Mouse (Mus musculus) myocyte (in vitro differentiated cells): ENCODE data around the gene Thumpd3. TPM values are rescaled to one million over a fixed set of nuclear protein-coding genes. Genes with fewer than 3 reads are reported as not detected.
A peak's percentile ranks its signal among the peaks of the same experiment; 100 is the strongest.

Experiments used
- H3K27me3 ChIP-seq: one replicate; pipeline ENCODE4 v1.6.1; 2011; ENCODE audit not compliant: control insufficient read depth, insufficient read depth, insufficient read length
- H3K36me3 ChIP-seq: one replicate; pipeline ENCODE4 v1.6.1; 2011; ENCODE audit not compliant: control insufficient read depth, insufficient read depth
- H3K4me2 ChIP-seq: one replicate; pipeline ENCODE4 v1.6.1; 2011; ENCODE audit warnings: low read depth, control low read depth
- H3K4me3 ChIP-seq: one replicate; pipeline ENCODE4 v1.5.1; 2011; ENCODE audit warnings: mild to moderate bottlenecking, control low read depth, moderate library complexity
- H3K79me2 ChIP-seq: one replicate; pipeline ENCODE4 v1.6.1; 2011; ENCODE audit not compliant: control insufficient read depth, insufficient read depth
- H3ac ChIP-seq: one replicate; pipeline ENCODE4 v1.6.1; 2011; ENCODE audit not compliant: control insufficient read depth, insufficient read length
- CEBPB ChIP-seq: IDR thresholded peaks from 2 replicates; pipeline ENCODE4 v1.6.1; 2011; ENCODE audit warnings: mild to moderate bottlenecking, moderate library complexity; ENCODE audit not compliant: poor library complexity, insufficient read depth, severe bottlenecking
- E2F4 ChIP-seq: IDR thresholded peaks from one replicate; pipeline ENCODE4 v1.6.1; 2011; ENCODE audit warnings: mild to moderate bottlenecking, control low read depth, moderate library complexity; ENCODE audit not compliant: insufficient read depth
- MAX ChIP-seq: IDR thresholded peaks from one replicate; pipeline ENCODE4 v1.6.1; 2011; ENCODE audit warnings: low read depth, mild to moderate bottlenecking, control low read depth
- MYOD1 ChIP-seq, 3 experiments: IDR thresholded peaks; one replicate each; pipeline ENCODE4 v1.6.1; 2011; ENCODE audit warnings: control low read depth in 2 of 3, low read depth in 2 of 3, mild to moderate bottlenecking in 2 of 3, moderate library complexity in 1 of 3; ENCODE audit not compliant: insufficient read length in 2 of 3, control insufficient read depth in 1 of 3
- MYOG ChIP-seq, 3 experiments: IDR thresholded peaks; one replicate each; pipeline ENCODE4 v1.6.1; 2011; ENCODE audit warnings: control low read depth in 2 of 3, low read depth in 2 of 3, mild to moderate bottlenecking in 2 of 3; ENCODE audit not compliant: insufficient read length in 2 of 3, control insufficient read depth in 1 of 3, insufficient read depth in 1 of 3
- POLR2A ChIP-seq: IDR thresholded peaks from one replicate; pipeline ENCODE4 v1.6.1; 2011; ENCODE audit warnings: low read depth, mild to moderate bottlenecking, control low read depth, moderate library complexity; ENCODE audit not compliant: insufficient read length
- POLR2AphosphoS2 ChIP-seq: IDR thresholded peaks from one replicate; pipeline ENCODE4 v1.6.1; 2011; ENCODE audit warnings: low read depth, control low read depth; ENCODE audit not compliant: insufficient read length
- REST ChIP-seq: IDR thresholded peaks from one replicate; pipeline ENCODE4 v1.6.1; 2011; ENCODE audit warnings: mild to moderate bottlenecking, control low read depth, moderate library complexity; ENCODE audit not compliant: insufficient read depth, insufficient read length
- SRF ChIP-seq: IDR thresholded peaks from one replicate; pipeline ENCODE4 v1.6.1; 2011; ENCODE audit warnings: low read depth; ENCODE audit not compliant: control insufficient read depth, insufficient read length
- TCF12 ChIP-seq: IDR thresholded peaks from one replicate; pipeline ENCODE4 v1.6.1; 2011; ENCODE audit warnings: mild to moderate bottlenecking, control low read depth; ENCODE audit not compliant: poor library complexity, insufficient read depth, severe bottlenecking
- TCF3 ChIP-seq: IDR thresholded peaks from one replicate; pipeline ENCODE4 v1.6.1; 2011; ENCODE audit warnings: low read depth, control low read depth; ENCODE audit not compliant: insufficient read length
- USF1 ChIP-seq: IDR thresholded peaks from one replicate; pipeline ENCODE4 v1.6.1; 2011; ENCODE audit warnings: low read depth, mild to moderate bottlenecking, control low read depth, moderate library complexity
- polyA plus RNA-seq: library from polyadenylated mRNA; unstranded; fragments of >200 nt; fragmentation: generic; extraction: Trizol; gene quantifications from one replicate; pipeline ENCODE4 v1.2.1, GENCODE M21; 2012; ENCODE audit warnings: missing spikeins

Gene Thumpd3
- polyA plus RNA-seq, 1 experiment: 22.9 TPM

GRCm38 (mm10) chr6:113095547-113095946, 49.5 kb downstream of the Thumpd3 start:
- no peaks in the 10 kb centered on the region for H3K27me3 ChIP-seq
- peaks cover 95% of the 10 kb centered on the region for H3K79me2 ChIP-seq
- H3K36me3 ChIP-seq: no peaks in the 10 kb centered on the region
- H3ac ChIP-seq: no peak overlapping the region
- TF ChIP-seq USF1: no peak
- TF ChIP-seq MAX: no peak
- TF ChIP-seq CEBPB: no peak
- no peak for TF ChIP-seq TCF3
- no peak for TF ChIP-seq SRF
- TF ChIP-seq E2F4: no peak
- TF ChIP-seq TCF12: no peak
- no peak for TF ChIP-seq MYOG (IDR thresholded peaks at IDR 0.05; ENCODE audit: control insufficient read depth in 1 of 3, insufficient read depth in 1 of 3, insufficient read length in 2 of 3, low read depth in 2 of 3)
- no peak for TF ChIP-seq POLR2A
- TF ChIP-seq REST: no peak
- no peak for TF ChIP-seq MYOD1 (IDR thresholded peaks at IDR 0.05; ENCODE audit: control insufficient read depth in 1 of 3, insufficient read length in 2 of 3, low read depth in 2 of 3)
- no peak for TF ChIP-seq POLR2AphosphoS2
- no peak overlapping the region for H3K4me3 ChIP-seq
- H3K4me2 ChIP-seq: no peak overlapping the region

GRCm38 (mm10) chr6:113097662-113098061, 51.6 kb downstream of the Thumpd3 start:
- H3ac ChIP-seq: no peak overlapping the region
- H3K4me3 ChIP-seq: no peak overlapping the region
- no peak for TF ChIP-seq E2F4
- no peak for TF ChIP-seq MAX
- 0 out of 2 replicates have a peak, but pooled peaks have one; percentile 14 for TF ChIP-seq CEBPB
- no peak for TF ChIP-seq TCF3
- no peaks in the 10 kb centered on the region for H3K27me3 ChIP-seq
- no peaks in the 10 kb centered on the region for H3K36me3 ChIP-seq
- peaks cover 95% of the 10 kb centered on the region for H3K79me2 ChIP-seq
- H3K4me2 ChIP-seq: no peak overlapping the region

- Histone ChIP-seq H3K79me2 (peaks cover 95% of the 10 kb centered on the region), H3K27me3 (no peaks in the 10 kb centered on the region), H3K4me3 (no peak overlapping the region), H3K36me3 (peaks cover under 1% of the 10 kb centered on the region), H3ac (no peak overlapping the region), H3K4me2 (peak overlapping the region; percentile 85)
- TF ChIP-seq REST (no peak), SRF (no peak), MAX (no peak), MYOG (IDR thresholded peaks at IDR 0.05; ENCODE audit: control insufficient read depth in 1 of 3, insufficient read depth in 1 of 3, insufficient read length in 2 of 3, low read depth in 2 of 3) (no peak), CEBPB (peak; percentile 99), POLR2A (peak; percentile 46), MYOD1 (IDR thresholded peaks at IDR 0.05; ENCODE audit: control insufficient read depth in 1 of 3, insufficient read length in 2 of 3, low read depth in 2 of 3) (no peak), POLR2AphosphoS2 (peak; percentile 27), TCF3 (no peak)
These were observed 53.7 kb downstream of the Thumpd3 start for GRCm38 (mm10) chr6:113099640-113100289.

GRCm38 (mm10) chr6:113102541-113102940, 56.5 kb downstream of the Thumpd3 start:
- H3K36me3 ChIP-seq: peaks cover 12% of the 10 kb centered on the region

More at GRCm38 (mm10) chr6:113102541-113102940, 56.5 kb downstream of the Thumpd3 start:
- no peak for TF ChIP-seq MAX
- TF ChIP-seq TCF3: no peak
- TF ChIP-seq MYOG (IDR thresholded peaks at IDR 0.05; ENCODE audit: control insufficient read depth in 1 of 3, insufficient read depth in 1 of 3, insufficient read length in 2 of 3, low read depth in 2 of 3): no peak
- no peak for TF ChIP-seq POLR2A
- TF ChIP-seq USF1: no peak
- TF ChIP-seq MYOD1 (IDR thresholded peaks at IDR 0.05; ENCODE audit: control insufficient read depth in 1 of 3, insufficient read length in 2 of 3, low read depth in 2 of 3): no peak
- no peak for TF ChIP-seq CEBPB
- TF ChIP-seq POLR2AphosphoS2: no peak
- TF ChIP-seq REST: no peak
- no peak for TF ChIP-seq E2F4
- TF ChIP-seq TCF12: no peak
- TF ChIP-seq SRF: no peak
- H3K4me2 ChIP-seq: no peak overlapping the region
- no peak overlapping the region for H3ac ChIP-seq
- H3K4me3 ChIP-seq: no peak overlapping the region
- no peaks in the 10 kb centered on the region for H3K27me3 ChIP-seq
- H3K79me2 ChIP-seq: peaks cover 94% of the 10 kb centered on the region
